Mouse (Mus musculus) cortical plate, adult 2 months (tissue): Measurements from ENCODE around the gene Xylt1. TPM values are rescaled to one million over a fixed set of nuclear protein-coding genes. Genes with fewer than 3 reads are reported as not detected.
A peak's percentile ranks its signal among the peaks of the same experiment; 100 is the strongest.

Experiments used
- H3K27ac ChIP-seq: fragments of 200-500 bp; 2 replicates; pipeline ENCODE4 v1.5.1; 2012; ENCODE audit warnings: low read length, control low read depth, inconsistent platforms; ENCODE audit not compliant: insufficient read depth
- H3K4me1 ChIP-seq: fragments of 200-500 bp; 2 replicates; pipeline ENCODE4 v1.6.1; 2011; ENCODE audit warnings: low read length; ENCODE audit not compliant: control insufficient read depth, insufficient read depth
- H3K4me3 ChIP-seq: fragments of 200-500 bp; 2 replicates; pipeline ENCODE4 v1.5.1; 2011; ENCODE audit warnings: mild to moderate bottlenecking, low read length, control low read depth; ENCODE audit not compliant: insufficient read depth
- CTCF ChIP-seq: fragments of 200-500 bp; IDR thresholded peaks from 2 replicates; pipeline ENCODE4 v1.5.1; 2011; ENCODE audit warnings: mild to moderate bottlenecking, control low read depth, low read length; ENCODE audit not compliant: insufficient read depth; ENCODE audit errors: extremely low read depth
- POLR2A ChIP-seq: fragments of 200-500 bp; IDR thresholded peaks from 2 replicates; pipeline ENCODE4 v1.6.1; 2011; ENCODE audit warnings: mild to moderate bottlenecking, low read length, control low read depth; ENCODE audit not compliant: insufficient read depth; ENCODE audit errors: extremely low read depth
- polyA plus RNA-seq: library from polyadenylated mRNA; depleted of rRNA; stranded (reverse); fragments of >200 nt; gene quantifications from 2 replicates; pipeline ENCODE4 v1.2.3, GENCODE M21; 2012

Xylt1 gene
- polyA plus RNA-seq, 1 experiment = 18.4 TPM

DNA sequence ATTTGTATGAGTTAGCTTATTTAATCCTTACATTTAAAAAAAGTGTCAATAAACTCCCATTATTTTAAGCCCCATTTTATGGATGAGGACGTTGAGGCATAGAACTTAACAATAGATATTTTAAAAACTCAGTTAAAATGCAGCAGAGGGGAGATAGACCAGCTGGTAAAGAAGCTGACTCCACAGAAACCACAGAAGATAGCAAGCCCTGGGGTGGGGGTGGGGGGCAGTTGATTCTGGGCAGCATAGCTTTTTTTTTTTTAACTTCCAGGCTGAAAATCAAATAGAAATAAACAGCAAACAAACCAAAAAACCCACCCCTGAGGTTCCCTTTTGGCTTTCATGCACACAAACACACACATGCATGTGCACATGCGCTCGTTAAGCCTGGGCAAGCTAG is 3.6 kb upstream of the Xylt1 start:
- no peak overlapping the region for H3K4me3 ChIP-seq
- no peak overlapping the region for H3K27ac ChIP-seq
- TF ChIP-seq CTCF = no peak
- no peak for TF ChIP-seq POLR2A
- H3K4me1 ChIP-seq = no peaks in the 10 kb centered on the region; the same call in 1 of the 2 replicates

DNA sequence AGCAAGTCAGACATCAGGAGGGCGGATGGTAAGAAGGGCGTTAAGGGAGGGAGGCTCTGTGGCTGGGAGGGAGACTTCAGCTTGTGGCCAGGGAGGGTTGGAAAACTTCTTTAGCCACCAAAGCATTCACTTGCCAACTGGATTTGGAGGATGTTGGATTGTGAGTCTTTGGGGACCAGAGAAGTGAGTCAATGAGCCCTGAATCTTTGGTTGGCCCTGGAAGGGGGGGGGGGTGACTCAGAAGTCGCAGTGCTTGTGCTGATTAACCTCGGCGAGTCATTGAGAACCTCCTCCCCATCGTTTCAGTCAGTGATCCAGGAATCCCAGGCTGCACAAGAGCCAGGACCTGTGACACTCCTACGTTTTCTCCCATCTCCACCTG is 752 bp upstream of the Xylt1 start:
- no peak for TF ChIP-seq POLR2A
- Histone ChIP-seq H3K27ac (no peak overlapping the region), H3K4me1 (no peaks in the 10 kb centered on the region; the same call in 1 of the 2 replicates), H3K4me3 (peak overlapping the region; percentile 90; the same call in 1 of the 2 replicates)

DNA sequence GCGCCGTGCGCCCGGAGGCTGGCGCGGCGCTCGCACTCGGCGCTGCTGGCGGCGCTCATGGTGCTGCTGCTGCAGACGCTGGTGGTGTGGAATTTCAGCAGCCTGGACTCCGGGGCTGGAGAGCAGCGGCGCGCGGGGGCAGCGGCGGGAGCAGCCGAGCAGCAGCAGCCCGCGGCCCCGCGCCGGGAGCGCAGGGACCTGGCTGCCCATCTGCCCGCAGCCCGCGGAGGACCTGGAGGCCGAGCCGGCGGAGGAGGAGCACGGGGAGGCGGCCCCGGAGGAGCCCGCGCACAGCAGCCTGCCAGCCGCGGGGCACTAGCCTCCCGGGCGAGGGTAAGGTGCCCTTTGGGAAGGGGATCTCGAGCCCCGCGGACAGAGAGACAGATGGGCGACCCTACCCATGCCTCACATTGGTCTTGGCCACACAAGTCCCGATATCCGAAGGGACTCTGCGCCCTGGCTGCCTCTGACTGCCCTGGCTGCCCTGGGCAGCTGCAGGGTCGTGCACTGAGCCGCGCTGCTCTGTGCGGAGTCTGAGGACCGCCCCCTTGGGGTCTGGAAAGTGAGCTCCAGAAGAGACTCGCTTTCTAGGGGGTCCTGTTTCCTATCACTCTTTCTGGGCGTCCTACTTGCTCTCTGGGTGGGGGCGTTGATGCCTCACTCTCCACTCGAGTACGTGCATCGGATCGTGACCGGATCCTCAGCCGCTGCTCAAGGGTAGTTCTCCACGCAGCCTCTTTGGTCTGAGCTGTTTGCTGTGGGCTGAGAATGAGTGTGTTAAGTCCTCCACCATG is 606 bp downstream of the Xylt1 start:
- peak overlapping the region; percentile 90 for H3K4me3 ChIP-seq
- peak overlapping the region; percentile 91 for H3K27ac ChIP-seq
- H3K4me1 ChIP-seq = no peaks in the 10 kb centered on the region
- no peak for TF ChIP-seq POLR2A
- TF ChIP-seq CTCF = no peak

DNA sequence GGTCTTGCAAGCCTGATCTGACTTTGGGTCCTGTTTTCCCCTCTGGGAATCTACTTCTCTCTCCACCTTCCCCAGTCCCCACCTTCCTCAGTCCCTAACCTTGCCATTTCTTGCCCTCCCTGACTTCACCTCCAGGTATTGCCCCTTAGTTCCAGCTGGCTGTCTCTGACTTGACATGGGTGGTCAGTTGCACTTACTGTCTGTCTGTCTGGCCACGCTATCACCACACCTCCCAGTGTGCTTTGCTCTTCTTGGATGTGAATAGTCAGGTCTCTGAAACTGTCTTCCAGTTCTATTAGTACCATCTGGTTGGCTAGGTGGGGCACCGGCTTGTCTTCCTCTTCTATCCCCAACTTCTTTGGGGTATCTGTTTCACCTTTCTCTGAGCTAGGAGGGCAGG is 1.2 kb downstream of the Xylt1 start:
- no peaks in the 10 kb centered on the region for H3K4me1 ChIP-seq
- H3K27ac ChIP-seq = peak overlapping the region; percentile 91; the same call in 1 of the 2 replicates
- H3K4me3 ChIP-seq = peak overlapping the region; percentile 90
- TF ChIP-seq POLR2A = no peak
- TF ChIP-seq CTCF = no peak

DNA sequence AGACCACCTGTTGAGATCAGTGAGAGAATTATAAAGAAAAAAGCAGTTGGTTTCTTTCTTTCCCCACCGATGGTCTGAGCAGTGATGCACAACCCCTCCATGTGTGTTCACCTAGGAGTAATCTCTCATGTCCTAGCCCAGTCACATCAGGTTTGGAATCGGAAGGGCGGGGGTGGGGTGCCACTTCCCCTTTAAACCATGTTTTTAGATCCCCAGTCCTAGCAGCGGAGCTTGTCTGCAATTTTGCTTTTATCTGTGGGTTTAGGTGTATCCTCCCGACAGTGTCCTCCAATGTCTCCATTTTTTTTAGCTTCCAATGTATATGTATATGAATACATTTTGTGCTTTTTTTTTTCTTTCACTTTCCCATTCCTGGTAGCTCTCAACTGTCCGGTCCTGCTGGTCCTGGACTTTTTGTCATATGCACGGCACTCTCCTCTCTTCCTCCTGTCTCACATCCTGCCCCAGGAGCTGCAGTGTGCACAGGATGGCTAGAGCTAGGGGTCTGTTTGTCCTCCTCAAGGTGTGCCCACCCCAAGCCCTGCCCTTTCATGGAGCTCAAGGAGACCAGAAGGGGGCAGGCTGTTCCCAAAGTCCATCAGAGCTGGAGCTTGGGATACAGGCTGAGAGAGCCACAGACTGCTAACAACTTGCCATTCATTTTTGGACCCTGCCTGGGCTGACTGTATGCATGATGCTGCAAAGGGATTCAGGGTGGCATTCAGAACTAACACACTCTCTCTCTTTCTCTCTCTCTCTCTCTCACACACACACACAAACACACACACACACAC is 2.6 kb downstream of the Xylt1 start:
- Histone ChIP-seq H3K4me1 (peaks cover 4% of the 10 kb centered on the region; the same call in 1 of the 2 replicates), H3K27ac (no peak overlapping the region), H3K4me3 (peak overlapping the region; percentile 90)
- TF ChIP-seq CTCF (peak; percentile 43), POLR2A (no peak)

DNA sequence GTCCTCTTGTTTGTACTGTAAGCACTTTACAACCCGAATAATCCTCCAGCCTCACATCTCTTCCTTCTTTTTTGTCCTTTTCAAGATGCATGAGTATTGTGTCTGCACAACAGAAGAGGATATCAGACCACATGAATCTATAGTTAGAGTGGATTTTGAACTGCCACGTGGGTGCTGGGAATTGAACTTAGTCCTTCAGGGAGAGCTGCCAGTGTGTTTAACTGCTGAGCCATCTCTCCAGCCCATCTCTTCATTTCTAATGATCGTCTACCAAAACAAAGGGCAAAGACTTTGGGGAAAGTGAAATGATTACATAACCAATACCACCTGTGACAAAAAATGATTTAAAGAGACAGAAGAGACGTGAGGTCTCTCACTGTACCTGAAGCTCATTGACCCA is 5.6 kb downstream of the Xylt1 start:
- Histone ChIP-seq H3K4me1 (peaks cover 4% of the 10 kb centered on the region), H3K4me3 (no peak overlapping the region), H3K27ac (no peak overlapping the region)
- TF ChIP-seq POLR2A (no peak), CTCF (no peak)

DNA sequence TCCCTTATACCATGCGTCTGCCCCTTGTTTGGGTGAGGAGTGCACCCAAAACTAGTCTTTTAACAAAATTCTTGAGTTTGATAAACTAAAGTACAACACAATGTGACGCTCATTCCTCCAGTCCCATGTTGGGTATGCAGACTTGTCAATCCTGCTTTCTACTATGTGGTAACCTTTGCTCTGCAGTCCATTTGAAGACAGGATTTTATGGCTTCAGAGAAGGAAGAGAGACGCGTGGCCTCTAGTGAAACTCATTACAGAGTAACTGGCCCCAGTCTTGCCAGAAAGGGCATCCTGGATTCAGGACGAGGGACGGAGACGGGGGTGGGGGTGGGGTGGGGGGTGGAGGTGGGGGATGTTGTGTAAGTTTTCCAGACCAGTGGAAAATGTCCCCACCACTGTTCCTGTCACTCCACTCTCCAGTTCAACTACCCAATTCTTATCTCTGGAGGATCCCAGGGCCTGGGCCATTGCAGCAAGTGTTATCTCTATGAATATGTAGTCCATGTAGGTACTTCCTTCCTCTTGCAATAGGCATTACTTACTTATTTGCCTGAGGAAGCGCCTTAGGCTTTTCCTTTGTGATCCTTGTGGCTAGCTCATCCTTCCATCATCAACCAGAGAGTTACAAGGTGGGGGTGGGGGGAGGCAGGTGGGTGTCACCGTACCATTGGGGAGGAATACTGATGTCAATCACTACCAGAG is 7.7 kb downstream of the Xylt1 start:
- TF ChIP-seq CTCF = no peak
- no peak for TF ChIP-seq POLR2A

DNA sequence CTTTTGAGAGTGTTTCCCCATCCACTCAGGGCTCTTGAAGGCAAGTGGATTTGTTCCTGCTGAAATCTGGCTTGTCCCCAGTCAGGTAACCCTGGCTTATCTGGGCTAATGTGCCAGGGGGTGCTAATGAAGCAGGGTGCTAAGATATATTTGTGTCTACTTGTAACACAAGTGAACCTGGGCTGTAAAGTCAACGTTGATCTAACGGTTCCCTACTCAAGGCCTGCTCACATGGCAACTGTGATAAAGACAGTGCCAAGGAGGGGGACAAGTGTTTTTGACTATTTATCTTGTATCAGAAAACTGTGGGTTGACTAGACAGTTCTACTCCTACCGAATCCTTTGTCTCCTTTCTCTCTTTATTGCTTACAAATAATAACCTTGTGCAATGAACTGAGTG is 8.3 kb downstream of the Xylt1 start:
- peaks cover 4% of the 10 kb centered on the region for H3K4me1 ChIP-seq

More for the DNA sequence above, 7.7 kb downstream of the Xylt1 start:
- no peak overlapping the region for H3K27ac ChIP-seq
- H3K4me3 ChIP-seq = no peak overlapping the region
- H3K4me1 ChIP-seq = peaks cover 4% of the 10 kb centered on the region

DNA sequence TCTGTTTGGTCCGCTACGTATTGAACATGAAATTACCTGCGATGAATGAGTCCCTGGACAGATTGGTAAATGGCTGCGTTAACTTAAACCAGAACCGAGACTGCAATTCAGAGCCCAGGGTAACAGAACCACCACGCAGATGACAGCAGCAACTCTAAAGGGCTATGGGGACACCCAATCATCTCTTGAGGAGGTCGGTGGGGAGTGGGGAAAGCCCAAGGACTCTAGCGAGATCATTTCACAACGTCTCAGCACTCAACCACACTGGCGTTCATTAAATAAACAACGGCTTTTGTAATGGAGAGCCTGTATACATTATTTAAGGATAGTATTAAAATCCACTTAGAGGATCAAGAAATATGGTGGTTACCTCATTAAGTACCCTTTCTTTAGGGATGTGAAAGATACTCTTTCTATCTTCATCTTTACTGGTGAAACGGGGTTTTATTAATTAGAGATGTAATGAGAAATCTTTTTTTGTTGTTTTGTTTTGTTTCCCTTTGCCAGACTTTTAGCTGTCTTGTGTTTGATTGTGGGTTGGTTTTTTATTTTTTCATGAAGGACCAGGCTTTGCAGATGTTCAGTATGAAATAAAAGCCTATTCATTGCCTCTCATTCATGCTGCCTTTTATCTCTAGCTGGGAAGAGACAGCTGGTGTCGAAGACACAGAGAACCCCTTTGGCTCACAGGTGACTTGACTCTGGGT is 12.2 kb downstream of the Xylt1 start:
- no peak overlapping the region for H3K4me3 ChIP-seq
- H3K27ac ChIP-seq = no peak overlapping the region
- TF ChIP-seq CTCF (no peak), POLR2A (no peak)
- H3K4me1 ChIP-seq = peaks cover 3% of the 10 kb centered on the region

More for the DNA sequence above, 8.3 kb downstream of the Xylt1 start:
- Histone ChIP-seq H3K27ac (no peak overlapping the region), H3K4me3 (no peak overlapping the region)
- TF ChIP-seq POLR2A (no peak), CTCF (no peak)
